Mouse (Mus musculus) midbrain, embryonic 10.5 days (tissue): ENCODE data around the gene Purb. TPM values are rescaled to one million over a fixed set of nuclear protein-coding genes. Genes with fewer than 3 reads are reported as not detected.

ENCODE experiments used
- DNase-seq: peaks from one replicate; pipeline ENCODE4 v3.0.0-alpha.2; 2017; ENCODE audit warnings: low spot score
- H3K27ac ChIP-seq: fragments of 300-500 bp; sonication (generic); replicated peaks from 2 replicates; pipeline ENCODE4 v1.5.1; 2016; ENCODE audit warnings: mild to moderate bottlenecking
- H3K27me3 ChIP-seq: fragments of 300-500 bp; sonication (generic); 2 replicates; pipeline ENCODE4 v1.6.1; 2016; ENCODE audit warnings: low read depth, mild to moderate bottlenecking; ENCODE audit not compliant: poor library complexity, severe bottlenecking
- H3K36me3 ChIP-seq: fragments of 300-500 bp; sonication (generic); 2 replicates; pipeline ENCODE4 v1.6.1; 2016; ENCODE audit warnings: mild to moderate bottlenecking, moderate library complexity
- H3K4me1 ChIP-seq: fragments of 300-500 bp; sonication (generic); 2 replicates; pipeline ENCODE4 v1.6.1; 2016
- H3K4me3 ChIP-seq: fragments of 300-500 bp; sonication (generic); 2 replicates; pipeline ENCODE4 v1.5.1; 2016; ENCODE audit warnings: mild to moderate bottlenecking, moderate library complexity
- H3K9me3 ChIP-seq: fragments of 300-500 bp; sonication (generic); replicated peaks from 2 replicates; pipeline ENCODE4 v1.6.1; 2016; ENCODE audit warnings: mild to moderate bottlenecking
- WGBS: fragments of 180-500 bp; shearing (Covaris S2); methylation state at CpG from one replicate; pipeline ENCODE4 v1.1.7; 2016; 5-methylcytosine and 5-hydroxymethylcytosine counted together
- polyA plus RNA-seq: library from polyadenylated mRNA; unstranded; fragments of >200 nt; fragmentation: Nextera tagmentation; extraction: Ambion mirVana; gene quantifications from 2 replicates; pipeline ENCODE4 v1.2.1, GENCODE M21; 2016

The Purb gene
- polyA plus RNA-seq, 1 experiment from 2014 or later = 15.5 TPM

GRCm38 (mm10) chr11:6480191-6480590 lies 4.5 kb upstream of the Purb start:
- DNase-seq = no peak
- no peaks in the 10 kb centered on the region for H3K27me3 ChIP-seq
- H3K27ac ChIP-seq = no peak overlapping the region
- H3K4me1 ChIP-seq = 0 out of 2 replicates have a peak, but pooled peaks cover 2% of the 10 kb centered on the region
- no peaks in the 10 kb centered on the region for H3K9me3 ChIP-seq
- no peaks in the 10 kb centered on the region for H3K36me3 ChIP-seq
- 78% methylated on average over 7 of the region's 7 CpGs for WGBS
- H3K4me3 ChIP-seq = no peak overlapping the region

GRCm38 (mm10) chr11:6479231-6479630 lies 3.5 kb upstream of the Purb start:
- Histone ChIP-seq H3K27ac (no peak overlapping the region), H3K27me3 (no peaks in the 10 kb centered on the region), H3K36me3 (no peaks in the 10 kb centered on the region), H3K4me3 (no peak overlapping the region), H3K9me3 (no peaks in the 10 kb centered on the region), H3K4me1 (peaks cover 7% of the 10 kb centered on the region)
- no peak for DNase-seq
- 82% methylated on average over 2 of the region's 2 CpGs for whole genome bisulfite sequencing

- DNase-seq = no peak
- H3K27me3 ChIP-seq = no peaks in the 10 kb centered on the region
- H3K4me1 ChIP-seq = peaks cover 26% of the 10 kb centered on the region
- H3K27ac ChIP-seq = no peak overlapping the region
- no peaks in the 10 kb centered on the region for H3K9me3 ChIP-seq
- 100% methylated on average over 1 of the region's 1 CpGs for WGBS
- H3K4me3 ChIP-seq = no peak overlapping the region
- peaks cover 14% of the 10 kb centered on the region for H3K36me3 ChIP-seq
Observed at GRCm38 (mm10) chr11:6477350-6477749, 1.6 kb upstream of the Purb start.

GRCm38 (mm10) chr11:6476876-6477275 lies 1.2 kb upstream of the Purb start:
- 74% methylated on average over 6 of the region's 6 CpGs for WGBS
- no peak overlapping the region for H3K4me3 ChIP-seq
- H3K4me1 ChIP-seq = peaks cover 31% of the 10 kb centered on the region
- DNase-seq = no peak
- H3K27me3 ChIP-seq = no peaks in the 10 kb centered on the region
- no peak overlapping the region; the same call in 1 of the 2 replicates for H3K27ac ChIP-seq
- peaks cover 18% of the 10 kb centered on the region for H3K36me3 ChIP-seq
- H3K9me3 ChIP-seq = no peaks in the 10 kb centered on the region

- Histone ChIP-seq H3K27me3 (no peaks in the 10 kb centered on the region), H3K9me3 (no peaks in the 10 kb centered on the region), H3K4me3 (peak overlapping the region; percentile 99), H3K27ac (peak overlapping the region; percentile 95), H3K36me3 (peaks cover 34% of the 10 kb centered on the region), H3K4me1 (peaks cover 48% of the 10 kb centered on the region)
- WGBS = under 1% methylated on average over 109 of the region's 109 CpGs
- peak; percentile 71 for DNase-seq
Observed at GRCm38 (mm10) chr11:6474874-6475731, 614 bp downstream of the Purb start.

GRCm38 (mm10) chr11:6474381-6474780 lies 1.3 kb downstream of the Purb start:
- Histone ChIP-seq H3K27ac (peak overlapping the region; percentile 95), H3K27me3 (no peaks in the 10 kb centered on the region), H3K36me3 (peaks cover 38% of the 10 kb centered on the region), H3K9me3 (no peaks in the 10 kb centered on the region), H3K4me3 (peak overlapping the region; percentile 99), H3K4me1 (peaks cover 53% of the 10 kb centered on the region)
- WGBS = 50% methylated on average over 6 of the region's 6 CpGs
- DNase-seq = no peak

- no peaks in the 10 kb centered on the region for H3K27me3 ChIP-seq
- H3K4me3 ChIP-seq = peak overlapping the region; percentile 99
- peaks cover 58% of the 10 kb centered on the region for H3K36me3 ChIP-seq
- H3K4me1 ChIP-seq = peaks cover 57% of the 10 kb centered on the region
- DNase-seq = no peak
- H3K27ac ChIP-seq = no peak overlapping the region
- H3K9me3 ChIP-seq = no peaks in the 10 kb centered on the region
Observed at GRCm38 (mm10) chr11:6472076-6472475, 3.6 kb downstream of the Purb start.

GRCm38 (mm10) chr11:6471493-6471892 lies 4.2 kb downstream of the Purb start:
- no peaks in the 10 kb centered on the region for H3K27me3 ChIP-seq
- 77% methylated on average over 1 of the region's 1 CpGs for WGBS
- H3K36me3 ChIP-seq = peaks cover 64% of the 10 kb centered on the region
- H3K4me1 ChIP-seq = peaks cover 56% of the 10 kb centered on the region
- H3K9me3 ChIP-seq = no peaks in the 10 kb centered on the region
- H3K4me3 ChIP-seq = peak overlapping the region; percentile 99
- no peak overlapping the region; the same call in 1 of the 2 replicates for H3K27ac ChIP-seq
- DNase-seq = no peak

GRCm38 (mm10) chr11:6471054-6471453 lies 4.7 kb downstream of the Purb start:
- Histone ChIP-seq H3K9me3 (no peaks in the 10 kb centered on the region), H3K4me1 (peaks cover 56% of the 10 kb centered on the region), H3K27ac (no peak overlapping the region), H3K4me3 (peak overlapping the region; percentile 99), H3K36me3 (peaks cover 69% of the 10 kb centered on the region), H3K27me3 (no peaks in the 10 kb centered on the region)
- WGBS = 82% methylated on average over 2 of the region's 2 CpGs
- no peak for DNase-seq

- Histone ChIP-seq H3K36me3 (peaks cover 83% of the 10 kb centered on the region), H3K9me3 (no peaks in the 10 kb centered on the region), H3K4me1 (peaks cover 44% of the 10 kb centered on the region), H3K27me3 (no peaks in the 10 kb centered on the region), H3K4me3 (no peak overlapping the region), H3K27ac (no peak overlapping the region)
- WGBS = 96% methylated on average over 2 of the region's 2 CpGs
- DNase-seq = no peak
Observed at GRCm38 (mm10) chr11:6468541-6468940, 7.2 kb downstream of the Purb start.

- no peaks in the 10 kb centered on the region for H3K27me3 ChIP-seq
- DNase-seq = peak; percentile 56
- peaks cover 10% of the 10 kb centered on the region; the same call in 1 of the 2 replicates for H3K4me1 ChIP-seq
- WGBS = 52% methylated on average over 4 of the region's 4 CpGs
- H3K27ac ChIP-seq = no peak overlapping the region
- H3K9me3 ChIP-seq = no peaks in the 10 kb centered on the region
- H3K36me3 ChIP-seq = peaks cover 54% of the 10 kb centered on the region
- H3K4me3 ChIP-seq = no peak overlapping the region
Observed at GRCm38 (mm10) chr11:6465122-6465521, 10.6 kb downstream of the Purb start.

- no peak overlapping the region for H3K4me3 ChIP-seq
- 90% methylated on average over 6 of the region's 6 CpGs for WGBS
- H3K9me3 ChIP-seq = no peaks in the 10 kb centered on the region
- no peak overlapping the region for H3K27ac ChIP-seq
- no peaks in the 10 kb centered on the region for H3K27me3 ChIP-seq
- H3K4me1 ChIP-seq = 0 out of 2 replicates have a peak, but pooled peaks cover 2% of the 10 kb centered on the region
- no peak for DNase-seq
- peaks cover 42% of the 10 kb centered on the region for H3K36me3 ChIP-seq
Observed at GRCm38 (mm10) chr11:6463159-6463837, 12.4 kb downstream of the Purb start.

- Histone ChIP-seq H3K9me3 (no peaks in the 10 kb centered on the region), H3K27me3 (no peaks in the 10 kb centered on the region), H3K4me1 (no peaks in the 10 kb centered on the region), H3K27ac (no peak overlapping the region), H3K36me3 (no peaks in the 10 kb centered on the region), H3K4me3 (no peak overlapping the region)
- 87% methylated on average over 6 of the region's 6 CpGs for WGBS
- DNase-seq = no peak
Observed at GRCm38 (mm10) chr11:6456083-6456482, 19.6 kb downstream of the Purb start.
